Mouse (Mus musculus) heart, embryonic 15.5 days (tissue): Measurements from ENCODE around the gene Phf1. TPM values are rescaled to one million over a fixed set of nuclear protein-coding genes. Genes with fewer than 3 reads are reported as not detected.
"Not testable (repeated sequence)": the region's sequence is repeated elsewhere in the genome, so short reads cannot be mapped to it uniquely, and the experiment has no call there.

ENCODE experiments used
- ATAC-seq: fragments of 200-750 bp; cut with Nextera tagmentation; replicated peaks from 2 replicates; pipeline ENCODE4 v1.8.0; 2017; ENCODE audit warnings: low read depth, moderate TSS enrichment; ENCODE audit not compliant: insufficient number of reproducible peaks, insufficient read depth, low FRiP score
- H3K27ac ChIP-seq: fragments of 300-500 bp; sonication (generic); 2 replicates; pipeline ENCODE4 v1.5.1; 2015; ENCODE audit warnings: mild to moderate bottlenecking, inconsistent platforms
- H3K27me3 ChIP-seq: fragments of 300-500 bp; sonication (generic); 2 replicates; pipeline ENCODE4 v1.6.1; 2015; ENCODE audit warnings: inconsistent platforms
- H3K36me3 ChIP-seq: fragments of 300-500 bp; sonication (generic); 2 replicates; pipeline ENCODE4 v1.6.1; 2015; ENCODE audit warnings: mild to moderate bottlenecking, inconsistent platforms
- H3K4me1 ChIP-seq: fragments of 300-500 bp; sonication (generic); replicated peaks from 2 replicates; pipeline ENCODE4 v1.6.1; 2015; ENCODE audit warnings: inconsistent platforms
- H3K4me2 ChIP-seq: fragments of 300-500 bp; sonication (generic); 2 replicates; pipeline ENCODE4 v1.6.1; 2015; ENCODE audit warnings: inconsistent platforms, mild to moderate bottlenecking, moderate library complexity
- H3K4me3 ChIP-seq: fragments of 300-500 bp; sonication (generic); 2 replicates; pipeline ENCODE4 v1.5.1; 2015; ENCODE audit warnings: mild to moderate bottlenecking, inconsistent platforms
- H3K9ac ChIP-seq: fragments of 300-500 bp; sonication (generic); 2 replicates; pipeline ENCODE4 v1.6.1; 2015; ENCODE audit warnings: mild to moderate bottlenecking, inconsistent platforms
- H3K9me3 ChIP-seq: fragments of 300-500 bp; sonication (generic); replicated peaks from 2 replicates; pipeline ENCODE4 v1.6.1; 2016; ENCODE audit warnings: inconsistent platforms
- WGBS: fragments of 180-500 bp; shearing (Covaris S2); methylation state at CpG from one replicate; pipeline ENCODE4 v1.1.7; 2015; ENCODE audit warnings: mixed read lengths; 5-methylcytosine and 5-hydroxymethylcytosine counted together
- polyA plus RNA-seq: library from polyadenylated mRNA; unstranded; fragments of >200 nt; fragmentation: Nextera tagmentation; extraction: Ambion mirVana; gene quantifications from 2 replicates; pipeline ENCODE4 v1.2.1, GENCODE M21; 2015

The Phf1 gene
- polyA plus RNA-seq, 1 experiment from 2014 or later: 7.3 TPM

DNA sequence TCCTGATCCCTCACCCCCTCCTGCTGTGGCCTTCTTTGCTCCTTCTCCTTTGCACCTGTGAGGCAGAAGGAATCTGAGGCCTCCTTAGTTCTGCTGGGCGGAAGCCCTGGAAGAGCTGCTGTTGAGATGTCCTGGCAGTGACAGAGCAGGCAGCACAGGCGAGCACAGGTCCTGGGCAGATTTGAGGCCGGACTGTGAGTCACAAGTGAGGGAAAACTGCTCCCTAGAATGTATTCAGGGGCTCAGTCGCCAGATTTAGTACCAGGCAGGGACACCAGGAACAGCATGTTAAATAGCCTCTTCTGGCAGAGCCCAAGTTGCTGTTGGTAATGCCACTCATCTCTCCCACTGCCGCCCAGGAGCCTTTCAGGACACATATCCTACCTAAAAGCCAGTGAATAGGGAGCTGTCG, 35.4 kb downstream of the Phf1 start:
- no peak for ATAC-seq
- 82% methylated on average over 6 of the region's 6 CpGs for WGBS

DNA sequence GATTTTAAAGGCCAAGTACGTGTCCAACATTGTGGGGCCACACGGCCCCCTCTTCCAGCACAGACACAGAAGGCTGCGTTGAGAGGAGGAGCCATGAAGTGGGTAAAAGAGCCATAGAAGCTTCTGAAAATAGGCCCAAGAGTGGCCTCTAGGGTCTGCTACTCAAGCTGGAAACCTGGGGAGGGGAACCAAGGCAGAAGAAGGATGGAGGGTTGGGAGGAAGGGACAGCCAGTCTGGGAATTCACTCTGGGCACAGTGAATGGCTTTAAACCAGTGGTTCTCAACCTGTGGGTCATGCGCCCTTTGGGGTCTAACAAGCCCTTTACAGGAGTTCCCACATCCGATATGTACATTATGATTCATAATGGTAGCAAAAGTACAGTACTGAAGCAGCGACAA, 36.4 kb downstream of the Phf1 start:
- 77% methylated on average over 6 of the region's 6 CpGs for WGBS
- H3K27me3 ChIP-seq: no peaks in the 10 kb centered on the region
- peaks cover 16% of the 10 kb centered on the region; the same call in 1 of the 2 replicates for H3K36me3 ChIP-seq
- no peak overlapping the region for H3K9ac ChIP-seq
- no peaks in the 10 kb centered on the region for H3K9me3 ChIP-seq
- ATAC-seq: no peak
- H3K4me2 ChIP-seq: no peak overlapping the region
- no peak overlapping the region for H3K27ac ChIP-seq
- H3K4me3 ChIP-seq: no peak overlapping the region
- H3K4me1 ChIP-seq: peaks cover 26% of the 10 kb centered on the region

More for the DNA sequence above, 35.4 kb downstream of the Phf1 start:
- peaks cover 17% of the 10 kb centered on the region for H3K4me1 ChIP-seq
- H3K4me2 ChIP-seq: no peak overlapping the region
- peaks cover 16% of the 10 kb centered on the region; the same call in 1 of the 2 replicates for H3K36me3 ChIP-seq
- no peak overlapping the region for H3K9ac ChIP-seq
- H3K9me3 ChIP-seq: no peaks in the 10 kb centered on the region
- H3K4me3 ChIP-seq: no peak overlapping the region
- no peaks in the 10 kb centered on the region for H3K27me3 ChIP-seq
- H3K27ac ChIP-seq: no peak overlapping the region

DNA sequence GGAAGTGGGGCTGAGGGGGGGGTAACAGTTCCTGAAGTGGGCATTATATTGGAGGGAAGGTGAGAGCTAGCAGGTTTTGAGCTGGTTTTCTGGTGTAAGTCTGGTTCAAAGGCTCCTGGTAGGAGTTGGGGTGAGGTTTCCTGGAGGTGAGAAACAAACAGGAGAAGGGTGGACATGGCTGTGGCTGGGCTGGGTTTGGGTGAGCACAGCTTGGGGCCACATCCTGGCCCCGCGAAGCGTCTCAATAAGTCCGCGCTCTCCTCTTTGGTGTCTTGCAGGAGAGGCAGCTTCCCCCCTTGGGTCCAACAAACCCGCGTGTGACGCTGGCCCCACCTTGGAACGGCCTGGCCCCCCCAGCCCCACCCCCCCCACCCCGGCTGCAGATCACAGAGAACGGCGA, 37.4 kb downstream of the Phf1 start:
- 65% methylated on average over 12 of the region's 12 CpGs for WGBS
- no peak overlapping the region for H3K9ac ChIP-seq
- peaks cover 31% of the 10 kb centered on the region for H3K4me1 ChIP-seq
- ATAC-seq: no peak
- no peaks in the 10 kb centered on the region for H3K27me3 ChIP-seq
- H3K4me2 ChIP-seq: no peak overlapping the region
- H3K9me3 ChIP-seq: no peaks in the 10 kb centered on the region
- H3K36me3 ChIP-seq: peaks cover 8% of the 10 kb centered on the region; the same call in 1 of the 2 replicates
- H3K27ac ChIP-seq: no peak overlapping the region
- no peak overlapping the region for H3K4me3 ChIP-seq

DNA sequence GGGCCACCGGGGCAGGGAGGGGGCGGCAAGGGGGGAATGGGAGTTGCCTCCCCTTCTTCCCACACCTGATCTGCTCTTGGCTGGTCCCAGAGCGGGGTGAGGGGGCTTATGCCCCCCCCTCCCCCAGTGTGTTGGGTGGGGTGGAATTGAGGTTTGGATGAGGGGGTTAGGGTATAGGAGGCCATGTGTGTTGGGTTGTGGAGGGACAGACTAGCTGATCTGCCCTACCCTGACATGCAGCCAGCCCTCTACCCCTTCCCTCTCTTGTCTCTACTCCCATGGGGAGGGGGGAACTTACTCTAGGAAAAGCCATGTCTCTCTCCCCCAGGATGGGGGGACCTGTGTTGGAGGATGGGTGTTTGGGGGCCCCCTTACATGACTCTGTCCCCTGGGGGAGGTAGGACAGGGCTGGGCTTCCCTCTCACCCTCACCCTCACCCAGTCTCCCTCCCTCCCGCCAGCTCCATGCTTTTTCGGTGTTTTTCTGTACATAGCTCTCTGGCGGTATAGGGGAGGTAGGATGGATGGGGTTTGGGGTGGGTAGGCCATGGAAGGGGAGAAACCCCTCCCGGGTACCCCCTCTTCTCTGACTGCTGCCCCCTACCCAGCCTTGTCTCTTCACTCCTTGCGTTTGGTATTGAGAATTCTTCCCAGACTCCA, 38.5 kb downstream of the Phf1 start:
- H3K9me3 ChIP-seq: no peaks in the 10 kb centered on the region
- WGBS: 66% methylated on average over 8 of the region's 8 CpGs
- H3K4me3 ChIP-seq: peak overlapping the region; percentile 90; the same call in 1 of the 2 replicates
- H3K9ac ChIP-seq: peak overlapping the region; percentile 88; the same call in 1 of the 2 replicates
- no peak for ATAC-seq
- H3K4me2 ChIP-seq: peak overlapping the region; percentile 90; the same call in 1 of the 2 replicates
- H3K36me3 ChIP-seq: peaks cover 12% of the 10 kb centered on the region
- H3K27me3 ChIP-seq: no peaks in the 10 kb centered on the region
- H3K4me1 ChIP-seq: peaks cover 38% of the 10 kb centered on the region
- no peak overlapping the region for H3K27ac ChIP-seq

DNA sequence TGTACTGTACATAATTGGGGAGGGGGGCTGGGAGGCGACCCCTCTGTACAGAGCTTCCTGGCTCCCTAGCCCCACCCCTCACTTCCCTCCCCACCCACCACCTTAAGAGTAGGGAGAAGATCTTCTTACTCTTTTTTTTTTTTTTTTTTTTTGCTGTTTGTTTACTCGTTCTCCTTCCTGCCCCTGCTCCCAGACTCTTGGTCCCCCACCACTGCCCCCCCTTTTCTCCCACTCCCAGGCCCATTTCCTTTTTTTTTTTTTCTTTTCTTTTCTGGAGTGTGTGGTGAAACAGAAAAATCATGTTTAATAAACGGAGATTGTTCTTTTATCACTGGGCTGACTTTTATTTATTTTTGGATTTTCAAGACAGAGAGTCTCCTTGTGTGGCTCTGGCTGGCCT, 39.3 kb downstream of the Phf1 start:
- peak overlapping the region; percentile 86 for H3K27ac ChIP-seq
- peaks cover 15% of the 10 kb centered on the region for H3K36me3 ChIP-seq
- WGBS: 5% methylated on average over 3 of the region's 3 CpGs
- peak overlapping the region; percentile 90 for H3K4me3 ChIP-seq
- peak overlapping the region; percentile 90 for H3K4me2 ChIP-seq
- H3K4me1 ChIP-seq: peaks cover 38% of the 10 kb centered on the region
- H3K9me3 ChIP-seq: no peaks in the 10 kb centered on the region
- peak overlapping the region; percentile 88 for H3K9ac ChIP-seq
- ATAC-seq: no peak
- no peaks in the 10 kb centered on the region for H3K27me3 ChIP-seq

DNA sequence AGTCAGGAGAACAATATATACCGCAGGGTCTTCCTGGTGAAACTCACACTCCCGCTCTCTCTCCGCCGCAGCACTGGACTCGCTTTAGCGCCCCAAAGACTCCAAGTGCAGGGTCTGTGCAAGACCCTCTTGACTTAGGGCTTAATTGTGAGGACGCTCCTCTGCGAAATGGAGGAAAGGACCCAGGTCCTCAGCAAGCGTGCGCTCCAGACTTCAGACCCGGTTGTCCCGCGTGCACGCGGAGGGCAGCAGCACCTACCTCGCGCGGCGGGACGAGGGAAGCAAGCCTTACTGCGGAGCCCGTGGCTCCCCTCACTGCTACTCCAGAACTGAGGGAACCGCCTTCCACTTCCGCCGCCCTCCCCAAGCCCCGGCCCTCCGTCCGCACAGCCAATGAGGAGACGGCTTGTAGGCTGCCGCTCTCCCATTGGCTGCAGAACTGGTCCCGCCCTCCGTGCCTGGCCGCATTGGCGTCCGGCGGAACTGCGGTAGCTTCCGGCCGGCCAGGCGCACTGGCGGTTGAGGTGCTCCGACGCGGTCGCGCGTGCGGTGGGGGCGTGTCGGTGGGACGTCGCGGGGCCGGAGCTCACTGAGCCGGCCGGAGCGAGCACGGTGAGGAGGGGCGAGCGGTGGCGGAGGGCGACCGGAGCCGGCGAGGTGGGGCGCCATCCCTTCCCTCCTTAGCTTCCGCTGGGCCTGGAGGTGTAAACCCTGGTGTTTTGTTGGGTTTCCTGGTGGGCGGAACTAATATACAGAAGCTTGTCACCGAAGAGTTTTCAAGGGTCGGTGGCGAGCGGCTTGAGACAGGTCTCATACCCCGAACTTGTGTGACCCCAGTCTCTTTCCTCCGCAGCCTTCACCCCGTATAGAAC, 40.1 kb downstream of the Phf1 start, which contains the start of gene Zbtb9:
Zbtb9 (plus strand) TSS at position 465 of the 872 bp plus-strand sequence.
- Histone ChIP-seq H3K4me3 (peak within 1 kb of the TSS; percentile 90), H3K27me3 (no peaks in the 10 kb centered on the region), H3K4me2 (peak within 1 kb of the TSS; percentile 90), H3K9ac (peak within 1 kb of the TSS; percentile 88), H3K27ac (peak within 1 kb of the TSS; percentile 86), H3K9me3 (no peaks in the 10 kb centered on the region), H3K4me1 (peaks cover 38% of the 10 kb centered on the region), H3K36me3 (peaks cover 18% of the 10 kb centered on the region)
- peak; percentile 98 for ATAC-seq
- under 1% methylated on average over 75 of the region's 75 CpGs for WGBS

DNA sequence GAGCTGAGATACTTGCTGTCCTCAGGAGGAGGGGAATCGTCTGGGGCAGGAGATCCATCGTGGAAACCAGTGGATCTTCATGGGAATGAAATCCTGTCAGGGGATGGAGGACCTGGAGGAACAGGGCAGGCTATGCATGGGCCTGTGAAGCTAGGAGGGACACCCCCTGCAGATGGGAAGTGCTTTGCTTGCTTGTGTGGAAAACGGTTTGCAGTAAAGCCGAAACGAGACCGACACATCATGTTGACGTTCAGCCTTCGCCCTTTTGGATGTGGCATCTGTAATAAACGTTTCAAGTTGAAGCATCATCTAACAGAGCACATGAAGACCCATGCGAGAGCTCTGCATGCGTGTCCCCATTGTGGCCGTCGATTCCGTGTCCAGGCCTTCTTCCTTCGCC, 41.7 kb downstream of the Phf1 start:
- Histone ChIP-seq H3K4me2 (peak overlapping the region; percentile 90; the same call in 1 of the 2 replicates), H3K27me3 (no peaks in the 10 kb centered on the region), H3K4me3 (peak overlapping the region; percentile 90; the same call in 1 of the 2 replicates), H3K9me3 (no peaks in the 10 kb centered on the region), H3K9ac (peak overlapping the region; percentile 88; the same call in 1 of the 2 replicates), H3K36me3 (peaks cover 31% of the 10 kb centered on the region), H3K27ac (no peak overlapping the region), H3K4me1 (peaks cover 38% of the 10 kb centered on the region)
- 90% methylated on average over 15 of the region's 15 CpGs for WGBS
- ATAC-seq: no peak

DNA sequence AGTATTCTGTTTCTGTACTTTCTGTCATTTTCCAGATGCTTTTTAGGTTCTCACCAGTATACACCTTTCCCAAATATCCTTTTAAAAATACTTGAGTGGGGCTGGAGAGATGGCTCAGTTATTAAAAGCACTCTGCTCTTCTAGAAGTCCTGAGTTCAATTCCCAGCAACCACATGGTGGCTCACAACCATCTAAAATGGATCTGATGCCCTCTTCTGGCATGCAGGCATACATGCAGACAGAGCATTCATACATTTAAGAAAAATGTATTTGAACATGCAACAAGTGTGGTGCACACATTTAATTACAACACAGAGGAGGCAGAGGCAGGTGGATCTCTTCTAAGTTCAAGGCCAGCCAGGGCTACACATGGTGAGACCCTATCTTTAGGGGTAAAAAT, 42.6 kb downstream of the Phf1 start:
- H3K36me3 ChIP-seq: peaks cover 31% of the 10 kb centered on the region
- no peaks in the 10 kb centered on the region for H3K27me3 ChIP-seq

DNA sequence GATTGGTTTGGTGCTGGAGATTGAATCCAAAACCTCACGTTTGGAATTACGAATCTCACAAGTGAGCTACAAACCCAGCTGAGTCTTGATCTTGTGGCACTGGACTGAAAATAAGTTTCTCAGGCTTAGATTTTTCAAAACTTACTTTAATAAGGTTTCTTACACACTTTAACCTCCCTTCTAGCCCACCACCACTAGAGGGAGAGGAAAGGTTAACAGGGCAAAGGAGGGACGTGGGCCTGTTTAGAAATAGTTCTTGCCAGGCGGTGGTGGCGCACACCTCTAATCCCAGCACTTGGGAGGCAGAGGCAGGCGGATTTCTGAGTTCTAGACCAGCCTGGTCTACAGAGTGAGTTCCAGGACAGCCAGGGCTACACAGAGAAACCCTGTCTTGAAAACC, 44.5 kb downstream of the Phf1 start:
- not testable (repeated sequence) for H3K27ac ChIP-seq, H3K27me3 ChIP-seq, H3K4me2 ChIP-seq, H3K4me3 ChIP-seq, H3K9me3 ChIP-seq, H3K9ac ChIP-seq, ATAC-seq
- 89% methylated on average over 6 of the region's 6 CpGs for WGBS
- H3K36me3 ChIP-seq: peaks cover 31% of the 10 kb centered on the region
- H3K4me1 ChIP-seq: peaks cover 22% of the 10 kb centered on the region

More for the DNA sequence above, 42.6 kb downstream of the Phf1 start:
- no peak for ATAC-seq
- no peak overlapping the region for H3K4me3 ChIP-seq
- H3K9me3 ChIP-seq: no peaks in the 10 kb centered on the region
- H3K9ac ChIP-seq: no peak overlapping the region
- H3K27ac ChIP-seq: no peak overlapping the region
- H3K4me2 ChIP-seq: no peak overlapping the region
- peaks cover 38% of the 10 kb centered on the region for H3K4me1 ChIP-seq

DNA sequence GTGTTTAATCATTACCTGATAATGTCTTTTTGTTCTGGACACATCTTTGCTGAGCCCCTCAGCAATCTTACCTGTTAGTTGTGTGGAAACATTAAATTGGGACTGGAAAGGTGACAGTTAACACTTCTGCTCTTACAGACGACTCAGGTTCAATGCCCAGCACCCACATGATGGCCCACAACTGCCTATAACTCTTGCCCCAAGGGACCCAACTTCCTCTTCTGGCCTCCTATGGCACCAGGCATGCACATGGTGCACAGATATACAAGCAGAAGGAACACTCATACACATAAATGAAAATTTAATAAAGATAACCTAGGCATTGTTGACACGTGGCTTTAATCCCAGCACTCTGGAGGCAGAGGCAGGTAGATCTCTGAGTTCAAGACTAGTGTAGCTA, 46.6 kb downstream of the Phf1 start:
- peaks cover 31% of the 10 kb centered on the region for H3K36me3 ChIP-seq
- 67% methylated on average over 2 of the region's 2 CpGs for WGBS

DNA sequence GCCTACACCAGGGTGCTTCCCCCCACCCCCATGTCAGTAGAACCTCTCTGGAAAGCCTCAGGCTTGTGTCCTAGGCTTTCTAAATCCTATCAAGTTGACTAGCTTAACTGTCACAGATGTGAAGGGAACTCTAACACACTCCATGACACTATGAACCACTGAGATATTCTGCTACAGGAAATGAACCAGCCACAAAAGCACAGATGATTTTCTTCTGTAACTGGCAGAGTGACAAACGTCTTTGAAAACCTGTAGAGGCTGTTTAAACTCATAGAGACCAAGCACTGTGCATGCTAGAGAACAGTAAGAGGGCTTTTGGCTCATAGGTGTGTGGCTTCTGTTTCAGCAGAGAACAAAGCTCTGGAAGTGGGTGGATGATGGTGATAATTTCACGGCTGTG, 48.2 kb downstream of the Phf1 start:
- whole genome bisulfite sequencing: 57% methylated on average over 2 of the region's 2 CpGs
- Histone ChIP-seq H3K4me1 (peaks cover 2% of the 10 kb centered on the region), H3K4me2 (no peak overlapping the region), H3K36me3 (peaks cover 22% of the 10 kb centered on the region), H3K27ac (0 out of 2 replicates have a peak overlapping the region, but pooled peaks have one; percentile 16), H3K4me3 (no peak overlapping the region), H3K9ac (no peak overlapping the region), H3K27me3 (no peaks in the 10 kb centered on the region), H3K9me3 (no peaks in the 10 kb centered on the region)
- no peak for ATAC-seq

More for the DNA sequence above, 46.6 kb downstream of the Phf1 start:
- H3K4me2 ChIP-seq: no peak overlapping the region
- no peaks in the 10 kb centered on the region for H3K27me3 ChIP-seq
- no peaks in the 10 kb centered on the region for H3K9me3 ChIP-seq
- no peak overlapping the region for H3K4me3 ChIP-seq
- no peak overlapping the region for H3K27ac ChIP-seq
- no peak overlapping the region for H3K9ac ChIP-seq
- ATAC-seq: no peak
- peaks cover 10% of the 10 kb centered on the region for H3K4me1 ChIP-seq
